Mouse (Mus musculus) liver, adult 2 months (tissue): ENCODE data around the gene Rab30.

Source experiments
- CTCF ChIP-seq: fragments of 200-500 bp; IDR thresholded peaks from 2 replicates; pipeline ENCODE4 v1.5.1; 2011; ENCODE audit warnings: low read depth, low read length, control low read depth
- POLR2A ChIP-seq: fragments of 200-500 bp; IDR thresholded peaks from 2 replicates; pipeline ENCODE4 v1.6.1; 2011; ENCODE audit warnings: low read length, control low read depth; ENCODE audit not compliant: insufficient read depth; ENCODE audit errors: extremely low read depth

GRCm38 (mm10) chr7:92730959-92731358 is 10.4 kb upstream of the Rab30 start:
- TF ChIP-seq POLR2A (no peak), CTCF (no peak)
